Mouse (Mus musculus) limb, embryonic 11.5 days (tissue): Measurements from ENCODE around the gene Wap. TPM values are rescaled to one million over a fixed set of nuclear protein-coding genes. Genes with fewer than 3 reads are reported as not detected.

ENCODE experiments used
- ATAC-seq: fragments of 200-750 bp; cut with Nextera tagmentation; 2 replicates; pipeline ENCODE4 v1.8.0; 2017; ENCODE audit warnings: low read depth; ENCODE audit not compliant: insufficient number of reproducible peaks, low FRiP score, low TSS enrichment
- DNase-seq: peaks from one replicate; pipeline ENCODE4 v3.0.0-alpha.2; 2015; ENCODE audit warnings: low spot score
- H3K27ac ChIP-seq: fragments of 300-500 bp; sonication (generic); replicated peaks from 2 replicates; pipeline ENCODE4 v1.5.1; 2014; ENCODE audit warnings: low read depth, mild to moderate bottlenecking, low read length
- H3K27me3 ChIP-seq: fragments of 300-500 bp; sonication (generic); 2 replicates; pipeline ENCODE4 v1.6.1; 2014; ENCODE audit warnings: mild to moderate bottlenecking, low read length, mixed read lengths; ENCODE audit not compliant: control insufficient read depth, insufficient read depth
- H3K36me3 ChIP-seq: fragments of 300-500 bp; sonication (generic); 2 replicates; pipeline ENCODE4 v1.6.1; 2014; ENCODE audit warnings: mild to moderate bottlenecking, low read length, moderate library complexity, mixed read lengths; ENCODE audit not compliant: control insufficient read depth, insufficient read depth
- H3K4me1 ChIP-seq: fragments of 300-500 bp; sonication (generic); 2 replicates; pipeline ENCODE4 v1.6.1; 2014; ENCODE audit warnings: low read length, mixed read lengths; ENCODE audit not compliant: control insufficient read depth, insufficient read depth
- H3K4me2 ChIP-seq: fragments of 300-500 bp; sonication (generic); 2 replicates; pipeline ENCODE4 v1.6.1; 2014; ENCODE audit warnings: low read depth, mild to moderate bottlenecking, moderate library complexity; ENCODE audit not compliant: severe bottlenecking
- H3K4me3 ChIP-seq: fragments of 300-500 bp; sonication (generic); 2 replicates; pipeline ENCODE4 v1.5.1; 2014; ENCODE audit warnings: low read depth, low read length
- H3K9ac ChIP-seq: fragments of 300-500 bp; sonication (generic); 2 replicates; pipeline ENCODE4 v1.6.1; 2014; ENCODE audit warnings: mild to moderate bottlenecking, low read length
- H3K9me3 ChIP-seq: fragments of 300-500 bp; sonication (generic); 2 replicates; pipeline ENCODE4 v1.6.1; 2016; ENCODE audit warnings: low read length; ENCODE audit not compliant: control insufficient read depth
- WGBS: fragments of 180-500 bp; shearing (Covaris S2); extraction: QIAGEN DNeasy Blood & Tissue Kit; methylation state at CpG from one replicate; pipeline ENCODE4 v1.1.7; 2014; 5-methylcytosine and 5-hydroxymethylcytosine counted together
- polyA plus RNA-seq: library from polyadenylated mRNA; unstranded; fragments of >200 nt; fragmentation: Nextera tagmentation; extraction: Ambion mirVana; gene quantifications from 2 replicates; pipeline ENCODE4 v1.2.1, GENCODE M21; 2014

The Wap gene
- polyA plus RNA-seq, 1 experiment from 2014 or later: not detected

GRCm38 (mm10) chr11:6598191-6598889 lies 40.1 kb downstream of the Wap start:
- H3K4me3 ChIP-seq: no peak overlapping the region
- no peak for ATAC-seq
- no peak for DNase-seq
- no peak overlapping the region for H3K27ac ChIP-seq
- WGBS: 57% methylated on average over 19 of the region's 19 CpGs
- peaks cover 3% of the 10 kb centered on the region for H3K4me1 ChIP-seq
- no peak overlapping the region for H3K9ac ChIP-seq
- no peak overlapping the region for H3K4me2 ChIP-seq
- no peaks in the 10 kb centered on the region for H3K9me3 ChIP-seq
- peaks cover 18% of the 10 kb centered on the region for H3K36me3 ChIP-seq
- no peaks in the 10 kb centered on the region; the same call in 1 of the 2 replicates for H3K27me3 ChIP-seq

- Histone ChIP-seq H3K27me3 (no peaks in the 10 kb centered on the region), H3K4me1 (peaks cover 3% of the 10 kb centered on the region), H3K9ac (no peak overlapping the region), H3K27ac (no peak overlapping the region), H3K9me3 (no peaks in the 10 kb centered on the region), H3K4me2 (no peak overlapping the region), H3K4me3 (no peak overlapping the region), H3K36me3 (peaks cover 18% of the 10 kb centered on the region)
- DNase-seq (no peak), ATAC-seq (no peak)
- 72% methylated on average over 7 of the region's 7 CpGs for WGBS
These were observed 40.9 kb downstream of the Wap start for GRCm38 (mm10) chr11:6597523-6597922.

DNA sequence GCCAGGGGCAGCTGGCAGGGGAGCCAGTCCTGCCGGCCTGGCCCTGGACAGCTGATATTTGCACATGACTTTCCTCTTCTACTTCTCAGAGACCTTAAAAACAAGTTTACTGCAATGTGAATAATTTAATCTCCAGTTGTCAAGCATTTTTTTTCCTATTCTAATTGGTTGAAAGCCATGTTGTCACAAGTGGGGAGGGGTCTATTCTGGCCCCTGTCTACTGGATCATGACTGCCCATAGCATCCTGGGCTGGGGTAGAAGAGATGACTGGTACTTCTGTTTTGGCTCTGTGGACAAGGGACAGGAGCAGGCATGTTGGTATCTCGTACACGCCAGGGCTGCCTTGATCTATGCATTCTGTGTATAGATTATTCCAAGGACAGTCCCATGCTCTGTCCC lies 41.8 kb downstream of the Wap start:
- 91% methylated on average over 3 of the region's 3 CpGs for WGBS
- Histone ChIP-seq H3K9ac (no peak overlapping the region), H3K4me1 (peaks cover 3% of the 10 kb centered on the region), H3K4me2 (no peak overlapping the region), H3K4me3 (no peak overlapping the region), H3K27ac (no peak overlapping the region), H3K27me3 (no peaks in the 10 kb centered on the region), H3K36me3 (peaks cover 21% of the 10 kb centered on the region), H3K9me3 (no peaks in the 10 kb centered on the region)
- DNase-seq: no peak
- no peak for ATAC-seq

DNA sequence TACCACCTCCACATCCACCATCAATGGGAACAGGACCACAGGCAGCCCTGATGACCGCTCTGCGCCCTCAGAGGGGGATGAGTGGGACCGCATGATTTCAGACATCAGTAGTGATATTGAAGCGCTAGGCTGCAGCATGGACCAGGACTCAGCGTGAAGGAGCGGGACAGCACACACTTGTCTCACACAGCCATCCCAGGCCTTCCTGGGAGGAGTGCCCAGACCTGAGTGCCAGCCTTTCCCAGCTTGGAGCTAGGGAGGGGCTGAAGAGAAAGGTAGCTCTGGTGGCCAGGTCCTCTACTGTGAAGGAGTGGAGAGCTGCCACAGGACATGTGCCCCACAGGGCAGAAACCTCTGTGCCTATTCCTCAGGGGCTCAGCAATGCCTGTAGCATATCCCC lies 42.2 kb downstream of the Wap start:
- H3K27ac ChIP-seq: no peak overlapping the region
- no peak overlapping the region for H3K4me2 ChIP-seq
- no peak overlapping the region for H3K4me3 ChIP-seq
- DNase-seq (no peak), ATAC-seq (no peak)
- WGBS: 99% methylated on average over 6 of the region's 6 CpGs
- H3K4me1 ChIP-seq: peaks cover 3% of the 10 kb centered on the region
- H3K9ac ChIP-seq: no peak overlapping the region
- H3K9me3 ChIP-seq: no peaks in the 10 kb centered on the region
- H3K27me3 ChIP-seq: no peaks in the 10 kb centered on the region
- H3K36me3 ChIP-seq: peaks cover 21% of the 10 kb centered on the region

GRCm38 (mm10) chr11:6595339-6595738 lies 43.1 kb downstream of the Wap start:
- ATAC-seq: no peak
- no peak overlapping the region for H3K4me2 ChIP-seq
- no peak overlapping the region for H3K4me3 ChIP-seq
- H3K4me1 ChIP-seq: peaks cover 3% of the 10 kb centered on the region
- H3K27me3 ChIP-seq: no peaks in the 10 kb centered on the region
- 91% methylated on average over 5 of the region's 5 CpGs for WGBS
- no peak for DNase-seq
- H3K9ac ChIP-seq: no peak overlapping the region
- no peak overlapping the region for H3K27ac ChIP-seq
- no peaks in the 10 kb centered on the region for H3K9me3 ChIP-seq
- peaks cover 27% of the 10 kb centered on the region for H3K36me3 ChIP-seq

DNA sequence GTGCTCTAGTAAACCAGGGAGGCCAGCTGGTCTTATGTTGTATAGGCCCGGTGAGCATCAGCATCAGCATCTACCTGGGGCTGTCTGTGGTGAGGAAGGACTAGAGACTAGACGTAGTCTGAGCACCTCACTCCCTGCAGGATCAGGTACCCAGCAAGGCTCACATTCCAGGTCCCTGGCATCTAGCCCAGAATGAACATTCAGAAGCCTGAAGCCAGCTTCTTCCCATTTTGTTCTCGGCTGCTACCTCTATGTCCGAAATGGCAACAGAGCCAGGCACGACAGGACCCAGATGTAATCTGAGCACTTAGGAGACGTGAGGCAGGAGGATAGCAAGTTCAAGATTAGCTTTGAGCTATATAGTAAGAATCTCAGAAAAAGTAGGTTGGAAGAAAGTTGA lies 43.6 kb downstream of the Wap start:
- H3K9ac ChIP-seq: no peak overlapping the region
- no peaks in the 10 kb centered on the region for H3K9me3 ChIP-seq
- H3K27ac ChIP-seq: no peak overlapping the region
- whole genome bisulfite sequencing: 89% methylated on average over 6 of the region's 6 CpGs
- no peak overlapping the region for H3K4me3 ChIP-seq
- peaks cover 30% of the 10 kb centered on the region for H3K36me3 ChIP-seq
- ATAC-seq (no peak), DNase-seq (no peak)
- peaks cover 3% of the 10 kb centered on the region for H3K4me1 ChIP-seq
- no peaks in the 10 kb centered on the region for H3K27me3 ChIP-seq
- no peak overlapping the region for H3K4me2 ChIP-seq

DNA sequence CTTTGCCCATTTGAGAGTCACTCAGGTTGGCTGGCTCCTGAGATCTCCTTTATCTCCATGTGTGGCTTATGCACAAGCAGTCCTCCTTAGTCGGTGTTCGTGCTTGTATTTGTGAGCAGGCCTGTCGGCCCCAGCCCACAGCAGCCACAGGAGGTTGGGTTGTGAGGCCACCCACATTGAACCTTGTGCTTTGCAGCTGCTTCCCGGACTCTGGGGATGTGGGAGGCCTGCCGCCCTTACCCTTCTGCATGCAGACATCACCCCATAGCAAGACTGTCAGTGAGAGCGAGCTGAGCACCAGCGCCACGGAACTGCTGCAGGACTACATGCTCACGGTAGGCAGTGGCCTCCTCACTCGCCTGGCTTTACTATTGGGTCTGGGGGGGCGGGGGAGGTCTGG lies 45.0 kb downstream of the Wap start:
- no peak for ATAC-seq
- Histone ChIP-seq H3K4me1 (no peaks in the 10 kb centered on the region), H3K4me2 (no peak overlapping the region), H3K4me3 (no peak overlapping the region), H3K27ac (no peak overlapping the region), H3K9ac (no peak overlapping the region), H3K27me3 (no peaks in the 10 kb centered on the region), H3K36me3 (peaks cover 34% of the 10 kb centered on the region), H3K9me3 (no peaks in the 10 kb centered on the region)
- WGBS: 76% methylated on average over 11 of the region's 11 CpGs
- DNase-seq: no peak

DNA sequence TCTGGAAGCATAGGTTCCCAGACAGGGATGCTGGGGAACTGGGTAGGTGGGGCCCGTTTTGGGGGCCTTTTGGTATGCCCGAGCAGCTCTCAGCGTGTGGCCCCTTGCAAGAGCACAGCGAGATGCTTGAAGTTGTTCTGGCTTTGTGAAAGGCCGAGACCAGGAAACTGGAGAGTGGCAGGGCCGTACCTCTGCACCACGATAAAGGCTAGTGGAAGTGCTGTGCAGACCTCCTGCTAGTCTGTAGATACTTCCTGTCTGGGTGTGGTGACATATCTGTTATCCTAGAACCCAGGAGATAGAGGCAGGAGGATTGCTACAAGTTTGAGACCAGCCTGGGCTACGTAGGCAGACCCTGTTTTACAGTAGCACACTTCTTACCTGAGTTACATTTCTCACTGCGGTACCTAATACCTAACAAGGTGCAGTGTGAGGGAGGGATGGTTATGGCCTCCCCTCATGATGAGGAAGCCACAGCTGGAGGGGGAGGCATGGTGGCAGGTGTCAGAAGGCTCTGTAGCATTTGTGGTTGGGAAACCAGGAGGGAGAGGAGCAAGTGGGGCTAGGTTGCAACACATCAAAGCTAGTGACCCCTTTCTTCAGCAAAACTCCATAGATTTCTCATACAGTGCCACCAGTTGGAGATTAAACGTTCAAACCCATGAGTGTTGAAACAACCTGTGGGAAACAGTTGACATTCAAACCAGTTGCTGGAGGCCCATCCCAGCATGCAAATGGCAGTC lies 47.3 kb downstream of the Wap start:
- Histone ChIP-seq H3K27ac (no peak overlapping the region), H3K4me1 (no peaks in the 10 kb centered on the region), H3K4me2 (no peak overlapping the region), H3K9me3 (no peaks in the 10 kb centered on the region), H3K9ac (no peak overlapping the region), H3K4me3 (no peak overlapping the region), H3K27me3 (no peaks in the 10 kb centered on the region), H3K36me3 (peaks cover 21% of the 10 kb centered on the region)
- DNase-seq (no peak), ATAC-seq (no peak)
- 92% methylated on average over 10 of the region's 10 CpGs for WGBS
